Mouse (Mus musculus) hindbrain, embryonic 16.5 days (tissue): ENCODE data around the gene Chrd. TPM values are rescaled to one million over a fixed set of nuclear protein-coding genes. Genes with fewer than 3 reads are reported as not detected.

Experiments
- ATAC-seq: fragments of 200-750 bp; cut with Nextera tagmentation; 2 replicates; pipeline ENCODE4 v1.8.0; 2017; ENCODE audit warnings: moderate TSS enrichment, moderate library complexity
- H3K27ac ChIP-seq: fragments of 300-500 bp; sonication (generic); 2 replicates; pipeline ENCODE4 v1.5.1; 2014; ENCODE audit warnings: low read depth, mild to moderate bottlenecking, control low read depth, low read length, moderate library complexity
- H3K27me3 ChIP-seq: fragments of 300-500 bp; sonication (generic); replicated peaks from 2 replicates; pipeline ENCODE4 v1.6.1; 2014; ENCODE audit warnings: low read length; ENCODE audit not compliant: control insufficient read depth, insufficient read depth
- H3K36me3 ChIP-seq: fragments of 300-500 bp; sonication (generic); 2 replicates; pipeline ENCODE4 v1.6.1; 2014; ENCODE audit warnings: mild to moderate bottlenecking, low read length, moderate library complexity, mixed read lengths; ENCODE audit not compliant: control insufficient read depth, insufficient read depth
- H3K4me1 ChIP-seq: fragments of 300-500 bp; sonication (generic); 2 replicates; pipeline ENCODE4 v1.6.1; 2014; ENCODE audit warnings: low read depth, low read length; ENCODE audit not compliant: control insufficient read depth, insufficient read depth
- H3K4me2 ChIP-seq: fragments of 300-500 bp; sonication (generic); 2 replicates; pipeline ENCODE4 v1.6.1; 2014; ENCODE audit warnings: mild to moderate bottlenecking, low read length, control low read depth, moderate library complexity
- H3K4me3 ChIP-seq: fragments of 300-500 bp; sonication (generic); 2 replicates; pipeline ENCODE4 v1.5.1; 2014; ENCODE audit warnings: mild to moderate bottlenecking, low read length, control low read depth, moderate library complexity
- H3K9ac ChIP-seq: fragments of 300-500 bp; sonication (generic); 2 replicates; pipeline ENCODE4 v1.6.1; 2014; ENCODE audit warnings: low read depth, mild to moderate bottlenecking, control low read depth, low read length, moderate library complexity
- H3K9me3 ChIP-seq: fragments of 300-500 bp; sonication (generic); 2 replicates; pipeline ENCODE4 v1.6.1; 2014; ENCODE audit warnings: mild to moderate bottlenecking, low read length, moderate library complexity; ENCODE audit not compliant: control insufficient read depth
- WGBS: fragments of 180-500 bp; shearing (Covaris S2); extraction: QIAGEN DNeasy Blood & Tissue Kit; methylation state at CpG from one replicate; pipeline ENCODE4 v1.1.7; 2014; 5-methylcytosine and 5-hydroxymethylcytosine counted together
- polyA plus RNA-seq: library from polyadenylated mRNA; unstranded; fragments of >200 nt; fragmentation: Nextera tagmentation; extraction: Ambion mirVana; gene quantifications from 2 replicates; pipeline ENCODE4 v1.2.1, GENCODE M21; 2015

Chrd gene
- polyA plus RNA-seq, 1 experiment from 2014 or later, result 7.5 TPM

DNA sequence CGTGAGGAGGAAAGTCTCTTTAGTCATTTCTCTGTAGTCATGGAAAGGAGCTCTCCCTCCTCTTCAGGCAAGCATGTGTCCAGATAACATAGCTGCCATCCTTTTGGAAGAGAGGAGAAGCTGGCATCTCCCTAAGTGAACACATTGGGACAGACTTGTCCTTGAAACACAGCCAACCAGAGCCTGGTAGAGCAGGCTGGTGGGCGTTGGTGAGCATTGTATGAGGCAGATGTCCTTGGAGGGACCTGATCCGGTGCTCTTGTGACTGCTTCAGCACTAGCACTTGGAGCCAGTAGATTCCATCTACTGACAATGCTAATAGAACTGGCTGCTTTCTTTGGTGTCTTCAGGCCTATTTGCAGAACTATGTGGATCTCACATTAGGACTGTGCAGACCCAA lies 46.9 kb downstream of the Chrd start:
- no peaks in the 10 kb centered on the region for H3K27me3 ChIP-seq
- no peak overlapping the region for H3K9ac ChIP-seq
- no peak overlapping the region for H3K4me2 ChIP-seq
- no peaks in the 10 kb centered on the region for H3K4me1 ChIP-seq
- WGBS, result 79% methylated on average over 3 of the region's 3 CpGs
- no peak overlapping the region for H3K27ac ChIP-seq
- H3K36me3 ChIP-seq, result no peaks in the 10 kb centered on the region
- no peak for ATAC-seq
- no peak overlapping the region for H3K4me3 ChIP-seq
- no peaks in the 10 kb centered on the region for H3K9me3 ChIP-seq

DNA sequence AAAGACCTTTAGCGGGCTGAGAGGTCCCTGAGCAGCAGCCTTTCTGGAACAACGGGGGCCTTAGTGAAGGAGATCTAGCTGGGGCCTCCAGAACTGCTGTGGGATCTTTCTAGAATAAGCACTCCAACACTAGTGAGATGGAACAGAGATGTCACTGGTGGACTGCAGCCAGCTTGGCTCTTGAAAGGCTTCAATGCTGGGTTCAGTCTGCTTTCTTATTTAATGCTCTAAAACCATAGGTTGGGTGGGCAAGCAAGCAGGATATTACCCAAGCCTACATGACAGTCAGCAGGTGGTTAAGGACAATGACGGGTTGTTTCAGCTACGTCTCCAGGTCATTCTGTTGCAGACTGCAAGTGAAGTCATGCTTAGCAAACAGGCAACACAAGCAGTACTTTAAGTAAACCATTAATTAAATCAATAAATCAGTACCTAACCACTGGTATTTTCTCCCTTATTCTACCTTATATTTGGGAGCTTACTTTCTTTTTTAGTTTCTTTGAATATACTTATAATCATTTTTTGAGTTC lies 48.2 kb downstream of the Chrd start:
- Histone ChIP-seq H3K4me3 (no peak overlapping the region), H3K27me3 (no peaks in the 10 kb centered on the region), H3K4me2 (no peak overlapping the region), H3K36me3 (no peaks in the 10 kb centered on the region), H3K4me1 (no peaks in the 10 kb centered on the region), H3K9me3 (no peaks in the 10 kb centered on the region), H3K9ac (no peak overlapping the region), H3K27ac (no peak overlapping the region)
- 73% methylated on average over 4 of the region's 4 CpGs for WGBS
- ATAC-seq, result no peak

DNA sequence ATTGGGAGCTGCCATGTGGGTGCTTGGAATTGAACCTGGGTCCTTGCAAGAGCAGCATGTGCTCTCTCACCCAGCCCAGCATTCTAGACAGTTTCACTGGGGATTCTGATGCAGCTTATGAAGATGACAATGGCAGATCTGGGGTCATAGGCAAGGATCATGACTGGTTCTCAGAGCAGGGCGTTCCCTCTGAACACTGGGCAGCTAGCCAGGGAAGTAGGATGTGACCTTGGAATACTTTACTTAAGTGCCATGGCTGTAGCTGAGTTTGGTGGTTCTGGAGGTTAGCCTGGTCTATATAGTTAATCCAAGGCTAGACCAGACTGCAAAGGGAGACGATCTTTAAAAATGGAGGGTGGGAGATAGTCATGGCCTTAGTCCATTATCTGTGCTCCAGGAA lies 51.0 kb downstream of the Chrd start:
- H3K4me1 ChIP-seq, result no peaks in the 10 kb centered on the region
- 92% methylated on average over 2 of the region's 2 CpGs for WGBS
- no peaks in the 10 kb centered on the region for H3K9me3 ChIP-seq
- H3K27me3 ChIP-seq, result no peaks in the 10 kb centered on the region
- H3K4me2 ChIP-seq, result no peak overlapping the region
- H3K27ac ChIP-seq, result no peak overlapping the region
- H3K36me3 ChIP-seq, result no peaks in the 10 kb centered on the region
- H3K4me3 ChIP-seq, result no peak overlapping the region
- no peak for ATAC-seq
- H3K9ac ChIP-seq, result no peak overlapping the region

DNA sequence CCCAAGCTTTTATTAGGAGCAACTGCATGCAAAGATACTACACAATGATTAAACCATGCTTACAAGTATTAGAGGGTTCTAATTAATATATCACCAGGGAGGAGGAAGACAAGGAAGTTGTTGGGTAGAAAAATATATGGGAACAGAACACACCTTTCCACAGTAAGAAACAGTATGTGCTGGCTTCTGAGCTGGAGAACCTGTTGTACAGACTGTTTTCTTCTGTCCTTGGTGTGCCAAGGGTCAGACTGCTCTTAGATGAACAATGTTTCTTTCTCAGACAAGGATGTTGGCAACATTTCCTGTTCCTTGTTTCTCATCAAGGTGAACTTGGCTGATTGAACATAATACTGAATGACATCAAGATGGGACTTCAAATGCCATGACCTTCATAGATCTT lies 51.8 kb downstream of the Chrd start:
- no peak overlapping the region for H3K4me3 ChIP-seq
- H3K27me3 ChIP-seq, result no peaks in the 10 kb centered on the region
- H3K9ac ChIP-seq, result no peak overlapping the region
- no peak overlapping the region for H3K27ac ChIP-seq
- H3K4me1 ChIP-seq, result no peaks in the 10 kb centered on the region
- H3K36me3 ChIP-seq, result no peaks in the 10 kb centered on the region
- no peak overlapping the region for H3K4me2 ChIP-seq
- no peaks in the 10 kb centered on the region for H3K9me3 ChIP-seq
- no peak for ATAC-seq

DNA sequence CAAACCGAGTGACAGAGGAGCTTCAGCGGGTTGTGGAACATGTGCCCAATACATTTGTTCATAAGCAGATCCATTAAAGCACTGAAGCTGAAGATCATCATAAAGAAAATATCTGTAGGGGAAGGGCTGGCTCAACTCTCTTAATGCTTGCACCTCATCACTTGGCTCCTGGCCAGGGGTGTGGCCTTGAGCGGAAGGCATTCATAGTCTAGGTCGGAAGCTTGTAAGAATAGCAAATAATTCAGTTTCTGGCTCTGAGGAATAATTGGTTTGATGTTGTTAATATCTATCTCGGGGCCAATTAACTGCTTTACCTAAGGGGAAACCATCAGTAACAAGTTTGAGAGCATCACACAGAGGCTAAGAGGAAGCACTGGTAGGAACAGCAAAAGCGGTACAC lies 53.6 kb downstream of the Chrd start:
- ATAC-seq, result no peak
- H3K27me3 ChIP-seq, result no peaks in the 10 kb centered on the region
- no peak overlapping the region for H3K4me3 ChIP-seq
- 75% methylated on average over 6 of the region's 6 CpGs for WGBS
- no peak overlapping the region for H3K9ac ChIP-seq
- no peaks in the 10 kb centered on the region for H3K9me3 ChIP-seq
- H3K4me1 ChIP-seq, result no peaks in the 10 kb centered on the region
- H3K27ac ChIP-seq, result no peak overlapping the region
- H3K4me2 ChIP-seq, result no peak overlapping the region
- no peaks in the 10 kb centered on the region for H3K36me3 ChIP-seq

DNA sequence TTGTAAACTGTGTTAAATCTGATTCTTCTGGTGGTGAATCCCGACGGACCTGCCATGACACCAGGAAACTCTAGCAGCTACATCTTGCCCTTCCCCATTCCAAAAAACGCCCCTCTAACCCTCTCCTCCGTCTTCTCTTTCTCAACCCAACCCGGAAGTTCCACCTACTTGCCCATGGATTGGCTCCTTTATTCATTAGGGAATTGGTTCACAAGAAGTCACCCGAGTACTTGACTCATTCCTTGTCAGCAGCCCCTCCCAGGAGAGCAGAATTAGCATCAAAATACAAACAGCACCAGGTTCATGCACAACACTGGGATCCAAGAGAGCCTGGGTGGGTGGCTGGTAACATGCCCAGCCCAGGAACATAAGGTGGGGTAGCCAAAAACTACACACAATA lies 58.9 kb downstream of the Chrd start:
- H3K27me3 ChIP-seq, result no peaks in the 10 kb centered on the region
- no peaks in the 10 kb centered on the region for H3K36me3 ChIP-seq
- ATAC-seq, result no peak
- H3K9me3 ChIP-seq, result no peaks in the 10 kb centered on the region
- H3K9ac ChIP-seq, result no peak overlapping the region
- no peak overlapping the region for H3K4me3 ChIP-seq
- no peak overlapping the region for H3K4me2 ChIP-seq
- H3K4me1 ChIP-seq, result no peaks in the 10 kb centered on the region
- whole genome bisulfite sequencing, result 65% methylated on average over 6 of the region's 6 CpGs
- H3K27ac ChIP-seq, result no peak overlapping the region

Other genes with a start within 250 kb of the Chrd start
- gene Eif2b5, start 234.3 kb upstream of the Chrd start, polyA plus RNA-seq, result 97.3 and 104 TPM in 2 replicates
- gene Dvl3, start 216.1 kb upstream of the Chrd start, polyA plus RNA-seq, result 28.5 and 40.4 TPM in 2 replicates
- 1,253 and 1,320 TPM in 2 replicates for gene Ap2m1, start 197.6 kb upstream of the Chrd start, polyA plus RNA-seq
- 81.0 and 90.7 TPM in 2 replicates for gene Abcf3, start 184.6 kb upstream of the Chrd start, polyA plus RNA-seq
- 31.9 and 36.8 TPM in 2 replicates for gene Vwa5b2, start 143.7 kb upstream of the Chrd start, polyA plus RNA-seq
- gene Eef1akmt4, start 121.5 kb upstream of the Chrd start, polyA plus RNA-seq, result 8.5 and 10.9 TPM in 2 replicates
- not detected in 2 replicates for gene Gm49333, start 121.5 kb upstream of the Chrd start, polyA plus RNA-seq
- gene Alg3, start 121.4 kb upstream of the Chrd start, polyA plus RNA-seq, result 43.9 and 44.7 TPM in 2 replicates
- gene Camk2n2, start 111.8 kb upstream of the Chrd start, polyA plus RNA-seq, result 43.1 and 44.2 TPM in 2 replicates
- gene Ece2, start 103.3 kb upstream of the Chrd start, polyA plus RNA-seq, result 17.4 and 18.6 TPM in 2 replicates
- gene Psmd2, start 81.5 kb upstream of the Chrd start, polyA plus RNA-seq, result 372 and 378 TPM in 2 replicates
- gene Eif4g1, start 64.8 kb upstream of the Chrd start, polyA plus RNA-seq, result 133 and 143 TPM in 2 replicates
- gene Fam131a, start 39.9 kb upstream of the Chrd start, polyA plus RNA-seq, result 49.6 and 56.7 TPM in 2 replicates
- gene Polr2h, start 15.5 kb upstream of the Chrd start, polyA plus RNA-seq, result 87.7 and 94.6 TPM in 2 replicates
- 24.9 and 26.8 TPM in 2 replicates for gene Clcn2, start 15.4 kb upstream of the Chrd start, polyA plus RNA-seq
- 0.93 and 1.4 TPM in 2 replicates for gene Thpo, start 1.4 kb downstream of the Chrd start, polyA plus RNA-seq